Mouse (Mus musculus) cerebellum, postnatal 10 days (tissue): ENCODE results near the gene Otx1.
A peak's percentile ranks its signal among the peaks of the same experiment; 100 is the strongest.

Source experiments
- DNase-seq, 2 experiments: peaks; one replicate each; pipeline ENCODE4 v3.0.0; 2021; ENCODE audit warnings: mixed read lengths in 2 of 2

Gene Otx1

GRCm38 (mm10) chr11:22002783-22003340 is at the start of gene Otx1:
Gene Otx1 (minus strand): TSS chr11:22002897.
- DNase-seq, result peak; percentile 66 to 71

- DNase-seq, result no peak
These were observed 48.2 kb upstream of the Otx1 start for GRCm38 (mm10) chr11:22050864-22051263.

GRCm38 (mm10) chr11:22039854-22040426 is 37.2 kb upstream of the Otx1 start:
- no peak for DNase-seq

- no peak for DNase-seq
These were observed 31.9 kb upstream of the Otx1 start for GRCm38 (mm10) chr11:22034564-22035105.

- no peak for DNase-seq
These were observed 30.9 kb upstream of the Otx1 start for GRCm38 (mm10) chr11:22033582-22033981.

- DNase-seq, result peak; percentile 38 to 69
These were observed 17.9 kb upstream of the Otx1 start for GRCm38 (mm10) chr11:22020602-22021001.

GRCm38 (mm10) chr11:22017444-22017843 is 14.7 kb upstream of the Otx1 start:
- no peak for DNase-seq

- DNase-seq, result no peak
These were observed 13.6 kb upstream of the Otx1 start for GRCm38 (mm10) chr11:22016341-22016740.

- DNase-seq, result no peak
These were observed 6.1 kb upstream of the Otx1 start for GRCm38 (mm10) chr11:22008817-22009216.

GRCm38 (mm10) chr11:22008129-22008596 is 5.5 kb upstream of the Otx1 start:
- DNase-seq, result peak; percentile 36 to 37

GRCm38 (mm10) chr11:22007781-22008110 is 5.0 kb upstream of the Otx1 start:
- peak in 1 of 2 experiments; percentile 10 for DNase-seq

- peak; percentile 60 to 68 for DNase-seq
These were observed 4.5 kb upstream of the Otx1 start for GRCm38 (mm10) chr11:22007088-22007780.

GRCm38 (mm10) chr11:22006471-22007087 is 3.9 kb upstream of the Otx1 start:
- no peak for DNase-seq

- no peak for DNase-seq
These were observed 2.7 kb upstream of the Otx1 start for GRCm38 (mm10) chr11:22005281-22005870.

- DNase-seq, result peak; percentile 49 to 50
These were observed 1.7 kb upstream of the Otx1 start for GRCm38 (mm10) chr11:22004331-22004841.

- peak; percentile 37 to 43 for DNase-seq
These were observed 764 bp upstream of the Otx1 start for GRCm38 (mm10) chr11:22003341-22003981.

- peak; percentile 18 to 36 for DNase-seq
These were observed 475 bp downstream of the Otx1 start for GRCm38 (mm10) chr11:22002062-22002782.

- peak; percentile 88 to 89 for DNase-seq
These were observed 1.2 kb downstream of the Otx1 start for GRCm38 (mm10) chr11:22001321-22002061.

GRCm38 (mm10) chr11:22000316-22001076 is 2.2 kb downstream of the Otx1 start:
- DNase-seq, result peak; percentile 29 to 38
